Mouse (Mus musculus) spleen, postnatal 4 days (tissue): ENCODE measurements around the gene Ino80.

Experiments used
- DNase-seq, 2 experiments: peaks; one replicate each; pipeline ENCODE4 v3.0.0; 2022; ENCODE audit warnings: low spot score in 2 of 2

Ino80 gene

DNA sequence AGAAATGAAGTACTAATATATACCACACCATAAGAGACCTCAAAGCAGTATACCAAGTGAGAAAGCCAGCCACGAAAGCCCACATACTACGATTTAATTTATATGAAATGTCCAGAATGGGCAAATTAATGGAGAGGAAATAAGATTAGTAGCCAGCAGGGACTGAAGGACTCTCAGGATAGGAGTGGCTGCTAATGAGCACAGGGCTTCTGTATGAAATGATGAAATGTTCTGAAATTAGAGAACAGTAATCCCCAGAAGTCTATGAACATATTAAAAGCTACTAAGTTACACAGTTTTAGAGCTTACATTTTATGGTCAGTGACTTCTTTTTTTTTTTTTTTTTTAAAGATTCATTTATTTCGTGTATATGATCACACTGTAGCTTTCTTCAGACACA, 22.9 kb downstream of the Ino80 start:
- DNase-seq = no peak

DNA sequence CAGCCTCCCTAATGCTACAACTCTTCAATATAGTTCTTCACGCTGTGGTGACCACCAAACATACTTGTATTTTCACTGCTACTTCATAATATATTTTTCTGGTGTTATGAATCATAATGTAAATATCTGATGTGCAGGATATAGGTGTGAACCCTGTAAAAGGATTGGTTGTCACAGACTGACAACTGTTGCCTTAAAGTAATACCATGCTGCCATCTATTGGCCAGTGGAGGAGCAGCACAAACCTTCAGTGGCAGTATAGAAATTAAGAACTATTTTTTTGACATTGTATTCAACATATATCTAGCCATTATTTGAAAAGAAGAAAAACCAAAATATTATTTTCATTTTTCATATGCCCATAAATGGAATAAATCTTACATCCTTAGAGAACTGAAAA, 40.5 kb downstream of the Ino80 start:
- DNase-seq = peak; percentile 47 to 63

DNA sequence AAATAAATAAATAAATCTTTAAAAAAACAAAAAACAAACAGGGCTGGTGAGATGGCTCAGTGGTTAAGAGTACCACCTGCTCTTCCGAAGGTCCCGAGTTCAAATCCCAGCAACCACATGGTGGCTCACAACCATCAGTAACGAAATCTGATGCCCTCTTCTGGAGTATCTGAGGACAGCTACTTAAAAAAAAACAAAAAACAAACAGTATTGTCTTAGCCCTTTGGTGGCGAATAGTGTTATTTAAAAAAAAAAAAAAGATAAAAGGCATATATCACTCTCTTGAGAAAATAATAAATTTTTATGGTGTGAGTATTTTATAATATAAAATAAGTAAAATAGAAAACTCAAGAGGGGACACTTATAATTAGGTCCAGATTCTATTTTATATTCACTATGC, 41.0 kb downstream of the Ino80 start:
- DNase-seq = no peak

DNA sequence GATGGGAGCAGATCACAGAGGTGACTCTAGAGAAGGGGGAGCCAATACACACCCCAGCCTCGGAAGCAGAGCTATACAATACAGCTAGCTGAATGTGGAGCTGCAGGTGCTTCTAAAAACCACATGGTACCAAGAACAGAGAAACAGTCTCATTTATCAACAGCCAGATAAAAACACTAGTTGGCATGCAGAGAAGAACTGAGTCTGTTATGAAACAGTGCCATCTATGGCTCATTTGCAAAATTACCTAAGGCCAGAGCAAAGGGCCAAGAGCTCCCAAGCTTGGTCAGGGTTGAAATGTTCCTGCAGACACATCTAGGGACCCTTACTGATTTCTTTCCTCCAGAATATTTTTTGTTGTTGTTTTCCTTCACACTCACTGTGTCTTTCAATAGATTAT, 63.7 kb downstream of the Ino80 start:
- DNase-seq = no peak

GRCm38 (mm10) chr2:119411674-119412073, 65.8 kb downstream of the Ino80 start:
- no peak for DNase-seq

DNA sequence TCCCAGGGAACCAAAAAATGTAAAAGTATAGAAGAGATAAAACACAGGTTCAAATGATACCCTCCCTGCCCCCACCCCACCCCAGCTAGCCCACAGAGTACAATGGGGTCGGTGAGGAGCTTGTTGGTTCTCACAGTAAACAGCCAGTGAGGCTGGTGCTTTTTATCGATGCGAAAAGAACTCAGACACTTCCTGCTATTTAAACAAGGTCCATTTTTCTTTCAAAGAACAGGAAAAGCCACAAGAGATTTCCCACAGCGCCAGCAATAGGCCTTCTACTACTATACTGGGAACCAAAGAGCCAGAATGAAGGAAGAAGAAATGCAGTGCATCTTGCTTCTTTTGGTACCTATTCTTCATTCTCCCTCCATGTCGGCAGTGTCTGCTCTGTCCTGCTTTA, 66.5 kb downstream of the Ino80 start:
- DNase-seq = no peak

GRCm38 (mm10) chr2:119408733-119409132, 68.8 kb downstream of the Ino80 start:
- DNase-seq = no peak

- no peak for DNase-seq
Observed at GRCm38 (mm10) chr2:119408278-119408677, 69.2 kb downstream of the Ino80 start.

- no peak for DNase-seq
Observed at GRCm38 (mm10) chr2:119399313-119399712, 78.2 kb downstream of the Ino80 start.

DNA sequence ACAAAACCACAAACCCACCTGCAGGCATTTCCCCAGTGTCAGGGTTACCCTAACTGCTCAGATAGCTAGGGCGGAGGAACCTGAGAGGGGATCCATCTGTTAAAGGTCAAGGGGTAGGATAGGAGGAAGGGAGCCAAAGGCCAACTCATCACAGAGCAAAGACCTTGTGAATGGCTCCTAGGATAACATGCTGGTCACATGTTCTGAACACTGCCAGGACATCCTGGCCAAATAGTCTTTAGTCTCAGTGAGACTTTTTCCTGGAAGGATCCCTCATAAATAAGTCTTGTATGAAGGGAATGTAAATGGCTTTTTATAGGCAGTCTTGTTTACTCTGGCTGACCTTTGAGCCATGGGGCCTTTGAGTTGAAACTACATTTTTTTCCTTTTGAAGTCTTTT, 78.8 kb downstream of the Ino80 start:
- no peak for DNase-seq

- DNase-seq = no peak
Observed at GRCm38 (mm10) chr2:119398252-119398651, 79.2 kb downstream of the Ino80 start.

DNA sequence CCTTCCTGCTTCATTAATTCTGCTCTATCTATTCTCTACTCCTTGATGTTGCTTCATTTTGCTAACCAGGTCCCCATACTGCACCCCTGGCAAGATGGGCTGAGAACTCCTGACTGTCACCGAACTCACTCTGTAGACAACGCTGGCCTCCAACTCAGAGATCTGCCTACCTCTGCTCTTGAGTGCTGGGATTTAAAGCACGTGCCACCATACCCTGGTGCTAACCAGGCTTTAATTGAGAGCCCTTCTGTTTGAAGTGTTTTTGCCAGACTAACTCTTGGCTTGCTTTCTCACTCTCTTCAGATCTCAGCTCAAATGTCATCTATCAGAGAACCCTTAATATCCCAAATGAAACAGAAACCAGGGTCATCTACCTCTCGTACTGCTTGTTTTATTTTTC, 87.5 kb downstream of the Ino80 start:
- DNase-seq = no peak

GRCm38 (mm10) chr2:119388266-119388665, 89.2 kb downstream of the Ino80 start:
- DNase-seq = no peak

GRCm38 (mm10) chr2:119379455-119379854, 98.0 kb downstream of the Ino80 start:
- DNase-seq = no peak

DNA sequence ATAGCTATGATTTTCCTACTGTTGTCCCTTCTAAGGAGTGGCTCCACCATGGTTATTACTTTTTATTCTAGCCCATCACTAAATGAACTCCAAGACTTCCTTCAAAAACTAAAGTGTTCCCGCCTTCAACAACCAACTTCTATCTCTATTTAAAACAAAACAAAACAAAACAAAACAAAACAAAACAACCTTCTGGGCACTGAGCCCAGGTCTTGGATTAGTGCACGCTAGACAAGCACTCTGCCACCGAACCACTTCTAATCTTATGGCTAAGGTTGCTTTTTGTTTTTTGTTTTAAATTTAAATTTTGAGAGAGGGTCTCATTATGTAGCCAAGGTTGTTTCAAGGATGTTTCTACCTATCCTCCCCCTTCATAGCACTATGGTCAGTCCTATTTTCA, 99.7 kb downstream of the Ino80 start:
- DNase-seq = no peak

DNA sequence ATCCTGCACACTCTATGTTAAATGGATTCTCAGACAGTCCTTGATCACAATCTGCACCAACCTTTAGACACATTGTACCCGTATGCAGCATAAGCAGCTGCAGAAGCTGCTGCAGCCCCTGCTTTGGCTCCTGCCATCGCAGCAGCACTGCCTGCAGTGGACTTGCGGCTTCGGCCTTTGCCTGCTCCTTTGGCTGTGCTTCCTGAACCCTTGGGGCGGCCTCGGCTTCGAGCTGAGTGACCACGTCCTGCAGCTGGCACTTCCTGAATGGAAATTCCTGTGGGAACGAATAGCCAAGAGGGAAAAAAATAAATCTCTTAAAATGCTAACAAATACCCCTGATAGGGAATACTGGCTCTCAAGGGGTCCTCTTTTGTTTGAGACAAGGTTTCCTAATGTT, 100.2 kb downstream of the Ino80 start:
- DNase-seq = no peak

- DNase-seq = no peak
Observed at GRCm38 (mm10) chr2:119370116-119370515, 107.4 kb downstream of the Ino80 start.

DNA sequence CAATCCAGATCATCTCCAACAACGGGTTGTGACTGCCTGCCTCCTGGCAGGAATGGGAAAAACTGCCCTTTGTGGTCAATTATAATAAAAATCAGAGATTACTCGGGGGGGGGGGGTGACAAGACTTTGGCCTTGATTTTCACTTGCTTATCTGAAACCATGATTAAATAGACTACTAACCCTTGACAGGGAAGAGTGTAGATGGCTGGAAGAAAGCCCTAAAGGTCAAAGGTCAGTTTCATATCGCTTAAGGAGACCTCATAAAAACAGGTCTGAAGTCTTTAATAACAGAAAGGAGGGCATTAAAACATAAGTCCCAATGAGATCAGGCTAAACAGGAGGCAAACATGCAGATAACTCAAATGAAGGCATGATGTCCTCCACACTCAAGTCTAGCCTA, 110.1 kb downstream of the Ino80 start:
- no peak for DNase-seq

DNA sequence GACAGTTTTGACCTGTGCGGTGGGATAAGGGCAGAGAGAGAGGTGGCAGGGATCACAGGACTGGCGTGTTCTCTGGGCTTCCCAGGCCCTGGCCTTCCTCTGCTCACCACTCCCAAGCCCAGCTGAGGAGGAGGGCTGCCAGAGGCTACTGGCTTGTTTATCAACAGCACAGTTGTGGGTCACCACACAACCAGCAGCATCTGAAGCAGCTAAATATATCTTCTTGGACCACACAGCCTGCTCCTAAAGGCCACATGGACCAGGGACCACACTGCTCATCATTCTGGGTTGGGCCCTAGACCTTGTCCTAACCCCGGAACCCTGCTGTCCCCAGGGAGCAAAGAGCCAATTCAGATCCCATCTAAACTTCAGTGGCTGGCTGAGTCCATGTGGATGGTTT, 112.5 kb downstream of the Ino80 start:
- DNase-seq = no peak

DNA sequence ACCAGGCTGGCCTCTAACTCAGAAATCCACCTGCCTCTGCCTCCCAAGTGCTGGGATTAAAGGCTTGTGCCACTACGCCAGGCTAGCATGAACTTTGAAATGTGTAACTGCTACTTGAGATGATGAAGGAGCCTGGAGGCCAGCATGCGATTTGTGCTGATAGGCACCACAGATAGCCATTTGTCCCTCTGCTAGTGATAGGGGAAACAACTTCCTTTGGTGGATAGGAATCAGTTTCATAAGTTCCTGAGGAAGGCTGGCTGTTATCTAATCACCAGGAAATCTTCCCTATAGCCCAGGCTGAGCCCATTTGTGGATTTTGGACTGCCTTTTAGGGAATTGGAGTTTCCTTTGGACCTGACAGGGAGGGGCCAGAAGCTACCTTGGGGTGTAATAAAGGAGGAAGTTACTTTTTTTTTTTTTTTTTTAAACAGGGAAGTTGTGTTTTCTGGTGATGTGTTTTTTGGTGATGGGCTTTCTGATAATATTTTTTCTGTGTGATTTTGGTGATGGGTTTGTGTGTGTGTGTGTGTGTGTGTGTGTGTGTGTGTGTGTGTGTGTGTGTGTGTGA, 117.7 kb downstream of the Ino80 start:
- no peak for DNase-seq

GRCm38 (mm10) chr2:119358249-119358648, 119.2 kb downstream of the Ino80 start:
- DNase-seq = no peak

DNA sequence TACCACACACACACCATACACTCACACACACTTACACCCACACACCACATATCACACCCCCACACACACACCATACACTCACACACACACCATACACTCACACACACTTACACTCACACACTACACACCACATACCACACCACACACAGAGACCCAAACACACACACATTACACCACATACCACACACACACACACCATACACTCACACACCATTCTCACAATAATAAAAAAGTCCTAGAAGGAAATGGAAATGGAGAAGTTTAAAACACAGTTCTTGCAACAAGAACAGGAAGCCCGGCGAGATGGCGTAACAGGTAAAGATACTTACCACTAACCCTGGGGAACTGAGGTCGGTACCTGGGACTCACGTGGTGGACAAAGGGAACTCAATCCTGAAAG, 120.7 kb downstream of the Ino80 start:
- DNase-seq = no peak

DNA sequence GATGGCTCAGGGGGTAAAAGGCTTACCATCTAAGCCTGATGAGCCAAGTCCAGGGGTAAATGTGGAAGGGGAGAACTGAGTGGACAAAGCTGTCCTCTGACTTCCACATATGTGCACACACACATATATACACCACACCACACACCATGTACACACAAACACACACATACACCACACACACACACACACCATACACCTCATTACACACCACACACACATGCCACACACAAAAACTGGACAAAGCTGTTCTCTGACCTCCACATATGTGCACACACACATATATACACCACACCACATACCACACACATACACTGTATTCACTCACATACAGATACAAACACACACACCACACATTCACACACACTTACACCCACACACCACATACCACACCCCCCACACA, 121.2 kb downstream of the Ino80 start:
- no peak for DNase-seq

GRCm38 (mm10) chr2:119355651-119356050, 121.8 kb downstream of the Ino80 start:
- no peak for DNase-seq

GRCm38 (mm10) chr2:119355089-119355488, 122.4 kb downstream of the Ino80 start:
- DNase-seq = no peak
